Mouse (Mus musculus): ENCODE measurements around the gene Ccdc65.

DNA sequence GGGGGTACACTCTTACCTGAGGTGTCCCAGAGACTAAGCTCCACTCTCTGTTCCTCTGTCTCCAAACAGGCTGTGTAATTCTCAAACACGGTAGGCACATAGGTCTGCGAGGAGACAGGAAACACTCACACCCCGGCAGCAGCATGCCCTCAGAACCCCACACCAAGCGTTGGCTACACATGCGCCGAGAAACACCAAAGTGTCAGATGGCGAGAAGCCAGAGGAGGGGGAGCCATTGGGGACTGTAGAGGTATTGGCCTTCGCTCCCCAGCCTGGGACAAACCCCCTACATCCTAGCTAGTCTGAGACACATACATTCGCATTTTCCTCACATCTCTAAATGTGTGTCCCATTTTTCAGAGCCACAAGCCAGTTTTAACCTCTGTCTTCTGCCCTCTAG, 31.5 kb upstream of the Ccdc65 start:
- TF ChIP-seq ZC3H11A (IDR thresholded peaks at IDR 0.05; ENCODE audit: borderline replicate concordance, low read depth, low read length) (no peak), HCFC1 (IDR thresholded peaks at IDR 0.05; ENCODE audit: borderline replicate concordance, insufficient read depth, low read length) (no peak)
